Mouse (Mus musculus): ENCODE data around the gene Bex3.

- TF ChIP-seq CTCF (IDR thresholded peaks at IDR 0.05; ENCODE audit: insufficient read depth, low read length): no peak
- TF ChIP-seq POLR2A (IDR thresholded peaks at IDR 0.05; ENCODE audit: borderline replicate concordance, extremely low read depth, low read depth, low read length): peak; percentile 83; the same call in 1 of the 2 replicates
These were observed 25.4 kb upstream of the Bex3 start, which contains the start of gene Tceal9 for GRCm38 (mm10) chrX:136244574-136245229.
